Comparison of ENCODE assay signal across 8 mouse cellular contexts in the genomic region with DNA sequence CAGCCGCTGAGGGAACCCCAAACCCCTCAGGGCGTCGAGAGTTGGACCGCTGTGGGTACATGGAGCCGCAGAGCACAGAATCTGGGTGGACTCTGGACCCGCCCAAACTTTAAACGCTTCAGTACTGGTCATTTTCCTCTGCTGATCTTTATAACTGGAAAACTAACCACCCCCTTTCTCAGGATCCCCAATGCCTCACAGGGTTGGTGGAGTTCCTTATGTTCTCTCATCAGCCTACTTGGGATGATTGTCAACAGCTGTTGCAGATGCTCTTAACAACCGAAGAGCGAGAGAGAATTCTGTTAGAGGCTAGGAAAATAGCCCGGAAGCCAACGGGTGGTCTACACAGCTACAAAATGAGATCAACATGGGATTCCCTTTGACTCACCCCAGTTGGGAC. TPM values are rescaled to one million over a fixed set of nuclear protein-coding genes. Genes with fewer than 3 reads are reported as not detected.
DNase-seq lines count a peak whose midpoint lies in the region; ATAC-seq and TF ChIP-seq lines count a peak whose summit lies in the region.
"Not testable (repeated sequence)": the region's sequence is repeated elsewhere in the genome, so short reads cannot be mapped to it uniquely, and the experiment has no call there.

A gene (plus strand): TSS at position 301 of the 400 bp plus-strand sequence.

- in situ Hi-C loops in CH12.LX (cut with MboI; ENCODE audit: low pct_ligation_motif_present, low pct_unique_long_range_greater_than_20kb, low sequenced_read_pairs): not testable (repeated sequence)

- not testable (repeated sequence) for TF ChIP-seq EP300 in CH12.LX (IDR thresholded peaks at IDR 0.05; ENCODE audit: low read length)

- H3K9ac ChIP-seq in CH12.LX (ENCODE audit: insufficient read depth, low read depth); heart, embryonic 14.5 days (ENCODE audit: low read length); intestine, embryonic 15.5 days; limb, embryonic 14.5 days (ENCODE audit: low read depth, low read length, severe bottlenecking); lung, embryonic 15.5 days; neural tube, embryonic 11.5 days (ENCODE audit: low read length): not testable (repeated sequence)

- not testable (repeated sequence) for TF ChIP-seq RAD21 in CH12.LX (IDR thresholded peaks at IDR 0.05; ENCODE audit: low read depth, low read length)

- dilution Hi-C loops in CH12.LX (cut with MboI; ENCODE audit: extremely low pct_ligation_motif_present, extremely low pct_unique_long_range_greater_than_20kb, low sequenced_read_pairs): not testable (repeated sequence)

- H3K36me3 ChIP-seq in CH12.LX (replicated peaks in 1 of 2; ENCODE audit: control insufficient read depth in 1 of 2, insufficient read depth in 1 of 2, low read length in 1 of 2); forebrain, embryonic 10.5 days (replicated peaks); heart, embryonic 14.5 days (ENCODE audit: control insufficient read depth, insufficient read depth, low read length); intestine, embryonic 15.5 days; limb, embryonic 14.5 days (ENCODE audit: control insufficient read depth, insufficient read depth, low read length); lung, embryonic 15.5 days; neural tube, embryonic 11.5 days (ENCODE audit: control insufficient read depth, insufficient read depth, low read length): not testable (repeated sequence)

- not testable (repeated sequence) for H3K4me2 ChIP-seq in CH12.LX (ENCODE audit: insufficient read depth, low read depth, poor library complexity, severe bottlenecking); heart, embryonic 14.5 days (ENCODE audit: low read length); intestine, embryonic 15.5 days (replicated peaks); limb, embryonic 14.5 days (replicated peaks; ENCODE audit: low read depth, low read length, severe bottlenecking); lung, embryonic 15.5 days; neural tube, embryonic 11.5 days (ENCODE audit: low read depth)

- H3K27ac ChIP-seq in CH12.LX (ENCODE audit: insufficient read depth, low read depth); forebrain, embryonic 10.5 days; heart, embryonic 14.5 days (replicated peaks in 1 of 2; ENCODE audit: control insufficient read depth in 1 of 2, insufficient read depth in 1 of 2, low read depth in 2 of 2, low read length in 2 of 2); intestine, embryonic 15.5 days; limb, embryonic 14.5 days (replicated peaks; ENCODE audit: low read depth, low read length); lung, embryonic 15.5 days; neural tube, embryonic 11.5 days (ENCODE audit: low read depth, low read length): not testable (repeated sequence)

- not testable (repeated sequence) for H3K27me3 ChIP-seq in CH12.LX (replicated peaks); forebrain, embryonic 10.5 days (ENCODE audit: poor library complexity, severe bottlenecking); heart, embryonic 14.5 days (ENCODE audit: control insufficient read depth, insufficient read depth, low read length); intestine, embryonic 15.5 days (replicated peaks); limb, embryonic 14.5 days (ENCODE audit: control insufficient read depth, insufficient read depth, low read length); lung, embryonic 15.5 days; neural tube, embryonic 11.5 days (ENCODE audit: control insufficient read depth, insufficient read depth, low read length)

- H3K4me1 ChIP-seq in CH12.LX (ENCODE audit: control insufficient read depth in 1 of 2, insufficient read depth in 2 of 2): peaks cover 4 to 16% of the 10 kb centered on the region in 2 experiments; a peak in 3 of 4 replicates
- H3K4me1 ChIP-seq in forebrain, embryonic 10.5 days; heart, embryonic 14.5 days (ENCODE audit: control insufficient read depth in 2 of 2, insufficient read depth in 2 of 2, low read length in 2 of 2); intestine, embryonic 15.5 days (replicated peaks); limb, embryonic 14.5 days (ENCODE audit: control insufficient read depth, insufficient read depth, low read length); lung, embryonic 15.5 days; neural tube, embryonic 11.5 days (ENCODE audit: control insufficient read depth, insufficient read depth, low read length): not testable (repeated sequence)

- H3K4me3 ChIP-seq in CH12.LX (replicated peaks in 1 of 3; ENCODE audit: low read depth in 2 of 3, low read length in 2 of 3, poor library complexity in 1 of 3); forebrain, embryonic 10.5 days; heart, embryonic 14.5 days (ENCODE audit: control insufficient read depth in 1 of 2, insufficient read depth in 1 of 2, low read depth in 1 of 2, low read length in 2 of 2); intestine, embryonic 15.5 days (replicated peaks); limb, embryonic 14.5 days (replicated peaks; ENCODE audit: low read length); lung, embryonic 15.5 days; neural tube, embryonic 11.5 days (ENCODE audit: low read depth, low read length): not testable (repeated sequence)

- 94% methylated on average over 11 of the region's 11 CpGs for WGBS in forebrain, embryonic 10.5 days
- 93% methylated on average over 11 of the region's 11 CpGs for WGBS in heart, embryonic 14.5 days
- 97% methylated on average over 11 of the region's 11 CpGs for WGBS in intestine, embryonic 15.5 days
- WGBS in limb, embryonic 14.5 days: 90% methylated on average over 11 of the region's 11 CpGs
- 93% methylated on average over 11 of the region's 11 CpGs for WGBS in lung, embryonic 15.5 days
- WGBS in neural tube, embryonic 11.5 days: 93% methylated on average over 11 of the region's 11 CpGs

- not testable (repeated sequence) for DNase-seq in CH12.LX (ENCODE audit: extremely low read depth); forebrain, embryonic 10.5 days (ENCODE audit: extremely low spot score, low spot score); limb, embryonic 14.5 days (ENCODE audit: low spot score); neural tube, embryonic 11.5 days (ENCODE audit: low spot score)

- TF ChIP-seq CTCF in CH12.LX (conservative IDR thresholded peaks at IDR 0.05 in 1 of 2, IDR thresholded peaks at IDR 0.05 in 1 of 2; ENCODE audit: low read depth in 2 of 2, low read length in 2 of 2): not testable (repeated sequence)

- TF ChIP-seq POLR2A in CH12.LX (IDR thresholded peaks at IDR 0.05; ENCODE audit: low read depth, low read length); limb, embryonic 14.5 days (IDR thresholded peaks at IDR 0.05; ENCODE audit: borderline replicate concordance, extremely low read depth, insufficient read depth, insufficient read length): not testable (repeated sequence)

- not testable (repeated sequence) for ATAC-seq in common myeloid progenitor, adult 5-6 weeks (replicated peaks; ENCODE audit: low read depth, poor library complexity, severe bottlenecking); heart, embryonic 14.5 days (ENCODE audit: insufficient number of reproducible peaks, insufficient read depth, low FRiP score, low read depth); intestine, embryonic 15.5 days; limb, embryonic 14.5 days (ENCODE audit: low FRiP score, low read depth); lung, embryonic 15.5 days (ENCODE audit: borderline replicate concordance, extremely low read depth, low FRiP score, low TSS enrichment); neural tube, embryonic 11.5 days (ENCODE audit: insufficient read depth, low FRiP score, low TSS enrichment)

- H3K79me2 ChIP-seq in CH12.LX (replicated peaks; ENCODE audit: control insufficient read depth, extremely low read depth, insufficient read depth, poor library complexity, severe bottlenecking): not testable (repeated sequence)

- H3K9me3 ChIP-seq in CH12.LX (replicated peaks; ENCODE audit: low read length); forebrain, embryonic 10.5 days; heart, embryonic 14.5 days (ENCODE audit: control insufficient read depth, low read length); intestine, embryonic 15.5 days; limb, embryonic 14.5 days (ENCODE audit: control insufficient read depth, low read length); lung, embryonic 15.5 days; neural tube, embryonic 11.5 days (ENCODE audit: control insufficient read depth, low read length): not testable (repeated sequence)

RNA-seq across cellular contexts. Expression of the gene that starts here (rescaled TPM):
- total RNA-seq in CH12.LX (2012; rRNA removed) (47.6 and 53.6 TPM in 2 replicates), CH12.LX (2014; rRNA removed) (92.6 and 110 TPM in 2 replicates)
- 102 and 103 TPM in 2 replicates for polyA plus RNA-seq in CH12.LX (2012; ENCODE audit: insufficient read length, low read depth)
- total RNA-seq in common myeloid progenitor, adult 5-6 weeks (2017): 182 and 222 TPM in 2 replicates
- polyA plus RNA-seq in forebrain, embryonic 10.5 days (2016; fragmentation: Nextera tagmentation; extraction: Ambion mirVana): 21.0 and 22.0 TPM in 2 replicates
- polyA plus RNA-seq in heart, embryonic 14.5 days (2014; fragmentation: Nextera tagmentation; extraction: Ambion mirVana): 16.2 and 19.4 TPM in 2 replicates
- 18.4 and 20.0 TPM in 2 replicates for polyA plus RNA-seq in intestine, embryonic 15.5 days (2015; fragmentation: Nextera tagmentation; extraction: Ambion mirVana)
- polyA plus RNA-seq in limb, embryonic 14.5 days (2012; rRNA removed): 11.0 and 17.1 TPM in 2 replicates
- polyA plus RNA-seq in limb, embryonic 14.5 days (2014; fragmentation: Nextera tagmentation; extraction: Ambion mirVana): 23.8 and 25.1 TPM in 2 replicates
- polyA plus RNA-seq in lung, embryonic 15.5 days (2015; fragmentation: Nextera tagmentation; extraction: Ambion mirVana): 32.0 TPM in 2 replicates
- polyA plus RNA-seq in neural tube, embryonic 11.5 days (2014; fragmentation: Nextera tagmentation; extraction: Ambion mirVana): 22.5 and 24.5 TPM in 2 replicates
